Mouse (Mus musculus) heart, adult 2 months (tissue): Measurements from ENCODE around the gene Gm10282.

Experiments
- CTCF ChIP-seq: fragments of 200-600 bp; IDR thresholded peaks from 2 replicates; pipeline ENCODE4 v1.8.1; 2022; ENCODE audit warnings: antibody characterized with exemption, mild to moderate bottlenecking, moderate library complexity
- EP300 ChIP-seq: fragments of 200-500 bp; IDR thresholded peaks from 2 replicates; pipeline ENCODE4 v1.6.1; 2011; ENCODE audit warnings: low read depth, low read length, control low read depth; ENCODE audit not compliant: insufficient read depth
- POLR2A ChIP-seq: fragments of 200-500 bp; IDR thresholded peaks from 2 replicates; pipeline ENCODE4 v1.6.1; 2011; ENCODE audit warnings: mild to moderate bottlenecking, low read depth, low read length, control low read depth; ENCODE audit not compliant: insufficient read depth

DNA sequence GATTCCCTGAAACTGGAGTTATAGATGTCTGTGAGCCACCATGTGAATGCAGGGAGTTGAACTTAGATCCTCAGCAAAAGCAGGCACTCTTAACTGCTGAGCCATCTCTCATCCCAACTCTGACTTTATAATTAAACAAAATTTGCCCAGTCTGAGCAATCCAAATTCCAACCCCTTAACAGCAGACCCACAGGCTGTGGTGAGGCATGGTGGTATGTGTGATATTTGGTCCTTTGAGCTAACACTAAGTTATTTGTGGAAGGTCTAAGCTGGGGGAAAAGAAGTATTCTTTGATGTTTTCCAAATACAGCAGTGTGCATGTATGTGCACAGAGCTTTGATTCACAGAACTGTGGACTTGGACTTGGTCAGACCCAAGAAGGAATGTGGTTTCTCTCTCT is 16.0 kb downstream of the Gm10282 start:
- TF ChIP-seq CTCF = no peak
- no peak for TF ChIP-seq POLR2A
- no peak for TF ChIP-seq EP300
